Mouse (Mus musculus) ES-E14 (cell line): Measurements from ENCODE around the gene Lgsn.

ENCODE experiments used
- CHD2 ChIP-seq: IDR thresholded peaks from 2 replicates; pipeline ENCODE4 v1.6.1; 2014; ENCODE audit warnings: mild to moderate bottlenecking, low read depth, low read length, inconsistent platforms
- HCFC1 ChIP-seq: IDR thresholded peaks from 2 replicates; pipeline ENCODE4 v1.6.1; 2012; ENCODE audit warnings: low read length, inconsistent platforms, borderline replicate concordance; ENCODE audit not compliant: insufficient read depth
- MAFK ChIP-seq: IDR thresholded peaks from 2 replicates; pipeline ENCODE4 v1.6.1; 2014; ENCODE audit warnings: mild to moderate bottlenecking, low read depth, low read length, inconsistent platforms; ENCODE audit not compliant: insufficient read depth
- ZC3H11A ChIP-seq: IDR thresholded peaks from 2 replicates; pipeline ENCODE4 v1.6.1; 2012; ENCODE audit warnings: low read depth, mild to moderate bottlenecking, inconsistent platforms, low read length, borderline replicate concordance

GRCm38 (mm10) chr1:31210144-31210543 is 33.9 kb downstream of the Lgsn start:
- TF ChIP-seq HCFC1 (no peak), CHD2 (no peak), MAFK (no peak), ZC3H11A (peak; percentile 92; the same call in 1 of the 2 replicates)
